Mouse (Mus musculus) liver, embryonic 16.5 days (tissue): ENCODE results near the gene Tmem201. TPM values are rescaled to one million over a fixed set of nuclear protein-coding genes. Genes with fewer than 3 reads are reported as not detected.

Experiments
- ATAC-seq: fragments of 200-750 bp; cut with Nextera tagmentation; 2 replicates; pipeline ENCODE4 v1.8.0; 2017; ENCODE audit warnings: low read depth, mild to moderate bottlenecking, moderate number of reproducible peaks, moderate library complexity
- H3K27ac ChIP-seq: fragments of 300-500 bp; sonication (generic); 2 replicates; pipeline ENCODE4 v1.5.1; 2014; ENCODE audit warnings: mild to moderate bottlenecking, low read length
- H3K27me3 ChIP-seq: fragments of 300-500 bp; sonication (generic); 2 replicates; pipeline ENCODE4 v1.6.1; 2014; ENCODE audit warnings: low read depth, low read length, mixed read lengths; ENCODE audit not compliant: control insufficient read depth, insufficient read depth
- H3K36me3 ChIP-seq: fragments of 300-500 bp; sonication (generic); 2 replicates; pipeline ENCODE4 v1.6.1; 2014; ENCODE audit warnings: mild to moderate bottlenecking; ENCODE audit not compliant: control insufficient read depth, insufficient read depth
- H3K4me1 ChIP-seq: fragments of 300-500 bp; sonication (generic); 2 replicates; pipeline ENCODE4 v1.6.1; 2014; ENCODE audit warnings: low read depth, low read length, mixed read lengths; ENCODE audit not compliant: control insufficient read depth
- H3K4me2 ChIP-seq: fragments of 300-500 bp; sonication (generic); 2 replicates; pipeline ENCODE4 v1.6.1; 2014; ENCODE audit warnings: low read depth, low read length, mixed read lengths
- H3K4me3 ChIP-seq: fragments of 300-500 bp; sonication (generic); 2 replicates; pipeline ENCODE4 v1.5.1; 2014; ENCODE audit warnings: low read depth, mild to moderate bottlenecking, low read length
- H3K9ac ChIP-seq: fragments of 300-500 bp; sonication (generic); 2 replicates; pipeline ENCODE4 v1.6.1; 2014; ENCODE audit warnings: low read depth, low read length
- H3K9me3 ChIP-seq: fragments of 300-500 bp; sonication (generic); replicated peaks from 2 replicates; pipeline ENCODE4 v1.6.1; 2016; ENCODE audit warnings: low read length; ENCODE audit not compliant: control insufficient read depth
- WGBS: fragments of 180-500 bp; shearing (Covaris S2); extraction: QIAGEN DNeasy Blood & Tissue Kit; methylation state at CpG from one replicate; pipeline ENCODE4 v1.1.7; 2014; ENCODE audit not compliant: insufficient replicate concordance; 5-methylcytosine and 5-hydroxymethylcytosine counted together
- polyA plus RNA-seq: library from polyadenylated mRNA; unstranded; fragments of >200 nt; fragmentation: Nextera tagmentation; extraction: Ambion mirVana; gene quantifications from 2 replicates; pipeline ENCODE4 v1.2.1, GENCODE M21; 2015

Gene Tmem201
- polyA plus RNA-seq, 1 experiment from 2014 or later = 6.5 TPM

- no peak for ATAC-seq
- Histone ChIP-seq H3K27me3 (no peaks in the 10 kb centered on the region), H3K9me3 (no peaks in the 10 kb centered on the region), H3K4me2 (no peak overlapping the region), H3K36me3 (peaks cover 4% of the 10 kb centered on the region; the same call in 1 of the 2 replicates), H3K9ac (no peak overlapping the region), H3K4me3 (no peak overlapping the region), H3K4me1 (no peaks in the 10 kb centered on the region), H3K27ac (no peak overlapping the region)
- WGBS = 61% methylated on average over 3 of the region's 3 CpGs
Measured at GRCm38 (mm10) chr4:149714542-149714941, 23.3 kb downstream of the Tmem201 start.

GRCm38 (mm10) chr4:149711955-149712354, 25.9 kb downstream of the Tmem201 start:
- H3K4me2 ChIP-seq = no peak overlapping the region
- no peak for ATAC-seq
- no peaks in the 10 kb centered on the region for H3K27me3 ChIP-seq
- no peaks in the 10 kb centered on the region for H3K9me3 ChIP-seq
- H3K4me3 ChIP-seq = no peak overlapping the region
- H3K27ac ChIP-seq = no peak overlapping the region
- H3K9ac ChIP-seq = no peak overlapping the region
- no peaks in the 10 kb centered on the region for H3K4me1 ChIP-seq
- H3K36me3 ChIP-seq = peaks cover 4% of the 10 kb centered on the region; the same call in 1 of the 2 replicates
- WGBS = 28% methylated on average over 7 of the region's 7 CpGs

DNA sequence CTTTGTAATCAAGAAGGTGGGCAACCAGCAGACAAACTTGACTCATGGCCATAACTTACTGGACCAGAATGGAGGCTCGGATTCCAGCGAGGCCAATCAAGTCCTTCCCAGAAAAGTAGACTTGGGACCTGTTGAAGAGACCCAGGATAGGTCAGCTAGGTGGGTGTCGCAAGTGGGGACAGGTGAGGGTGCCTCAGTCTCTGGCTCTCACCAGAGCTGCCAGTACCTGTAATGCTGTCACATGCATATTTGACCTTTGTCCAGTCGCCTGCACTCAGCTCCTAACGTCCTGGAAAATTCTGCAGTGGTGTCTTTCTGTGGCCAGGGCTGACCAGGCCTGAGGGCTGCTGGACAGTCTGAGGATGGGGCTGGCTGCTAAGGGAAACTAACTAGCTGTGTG, 26.4 kb downstream of the Tmem201 start:
- WGBS = 70% methylated on average over 5 of the region's 5 CpGs
- no peak overlapping the region for H3K4me3 ChIP-seq
- H3K9me3 ChIP-seq = no peaks in the 10 kb centered on the region
- H3K27ac ChIP-seq = no peak overlapping the region
- no peak overlapping the region for H3K9ac ChIP-seq
- no peaks in the 10 kb centered on the region for H3K27me3 ChIP-seq
- H3K4me2 ChIP-seq = no peak overlapping the region
- no peaks in the 10 kb centered on the region for H3K4me1 ChIP-seq
- H3K36me3 ChIP-seq = peaks cover 3% of the 10 kb centered on the region; the same call in 1 of the 2 replicates
- peak; percentile 17; the same call in 1 of the 2 replicates for ATAC-seq

DNA sequence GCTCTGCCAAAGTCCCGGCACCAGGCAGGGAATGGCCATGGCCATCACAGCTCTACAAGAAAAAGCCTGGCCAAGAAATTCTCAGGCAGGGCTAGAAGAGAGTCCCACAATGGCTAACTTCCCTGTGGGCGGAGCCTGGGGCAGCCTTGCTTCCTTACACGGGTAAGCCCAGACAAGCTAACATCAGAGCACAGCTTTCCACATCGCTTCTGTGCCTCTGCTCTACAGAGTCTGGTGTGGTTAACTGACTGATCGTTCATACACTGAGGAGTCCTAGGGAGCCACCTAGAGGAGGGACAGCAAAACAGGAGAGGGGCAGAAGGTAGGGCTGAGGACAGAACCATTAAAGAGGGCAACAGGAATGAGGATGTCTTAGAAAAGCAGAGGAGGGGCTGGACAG, 27.3 kb downstream of the Tmem201 start:
- no peaks in the 10 kb centered on the region for H3K27me3 ChIP-seq
- H3K4me2 ChIP-seq = no peak overlapping the region
- peak; percentile 71 for ATAC-seq
- 10% methylated on average over 5 of the region's 5 CpGs for WGBS
- H3K9me3 ChIP-seq = no peaks in the 10 kb centered on the region
- H3K36me3 ChIP-seq = no peaks in the 10 kb centered on the region
- no peak overlapping the region for H3K27ac ChIP-seq
- no peak overlapping the region for H3K4me3 ChIP-seq
- no peak overlapping the region for H3K9ac ChIP-seq
- H3K4me1 ChIP-seq = no peaks in the 10 kb centered on the region

DNA sequence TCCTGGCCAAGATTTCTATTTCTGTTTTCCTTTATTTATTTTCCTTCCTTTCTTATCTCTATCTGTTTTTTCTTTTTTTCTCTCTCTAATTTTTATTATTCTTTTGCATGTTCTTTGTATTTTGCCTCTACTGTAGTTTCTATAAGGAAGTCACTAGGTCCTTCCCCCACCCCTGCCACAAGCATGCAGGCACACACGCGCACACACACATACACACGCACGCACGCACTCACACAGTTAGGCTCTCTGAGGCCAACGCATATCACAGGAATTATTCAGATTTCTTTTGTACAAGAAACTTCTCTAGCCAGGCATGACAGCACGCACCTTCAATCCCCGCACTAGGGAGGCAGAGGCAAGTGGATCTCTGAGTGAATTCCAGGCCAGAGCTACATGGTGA, 31.9 kb downstream of the Tmem201 start:
- Histone ChIP-seq H3K36me3 (no peaks in the 10 kb centered on the region), H3K4me3 (no peak overlapping the region), H3K27ac (no peak overlapping the region), H3K4me1 (peaks cover 3% of the 10 kb centered on the region), H3K9ac (no peak overlapping the region), H3K9me3 (no peaks in the 10 kb centered on the region), H3K27me3 (no peaks in the 10 kb centered on the region), H3K4me2 (no peak overlapping the region)
- 60% methylated on average over 8 of the region's 8 CpGs for WGBS
- ATAC-seq = no peak

GRCm38 (mm10) chr4:149705298-149705697, 32.5 kb downstream of the Tmem201 start:
- no peaks in the 10 kb centered on the region for H3K27me3 ChIP-seq
- no peaks in the 10 kb centered on the region for H3K36me3 ChIP-seq
- ATAC-seq = no peak
- no peak overlapping the region for H3K27ac ChIP-seq
- no peak overlapping the region for H3K4me2 ChIP-seq
- peaks cover 3% of the 10 kb centered on the region for H3K4me1 ChIP-seq
- 25% methylated on average over 7 of the region's 7 CpGs for WGBS
- no peak overlapping the region for H3K4me3 ChIP-seq
- H3K9ac ChIP-seq = no peak overlapping the region
- H3K9me3 ChIP-seq = no peaks in the 10 kb centered on the region

- peak; percentile 47 for ATAC-seq
Measured at GRCm38 (mm10) chr4:149702210-149702979, 35.4 kb downstream of the Tmem201 start, which contains the start of gene Pik3cd. TSS of gene Pik3cd (minus strand) at chr4:149702571.

DNA sequence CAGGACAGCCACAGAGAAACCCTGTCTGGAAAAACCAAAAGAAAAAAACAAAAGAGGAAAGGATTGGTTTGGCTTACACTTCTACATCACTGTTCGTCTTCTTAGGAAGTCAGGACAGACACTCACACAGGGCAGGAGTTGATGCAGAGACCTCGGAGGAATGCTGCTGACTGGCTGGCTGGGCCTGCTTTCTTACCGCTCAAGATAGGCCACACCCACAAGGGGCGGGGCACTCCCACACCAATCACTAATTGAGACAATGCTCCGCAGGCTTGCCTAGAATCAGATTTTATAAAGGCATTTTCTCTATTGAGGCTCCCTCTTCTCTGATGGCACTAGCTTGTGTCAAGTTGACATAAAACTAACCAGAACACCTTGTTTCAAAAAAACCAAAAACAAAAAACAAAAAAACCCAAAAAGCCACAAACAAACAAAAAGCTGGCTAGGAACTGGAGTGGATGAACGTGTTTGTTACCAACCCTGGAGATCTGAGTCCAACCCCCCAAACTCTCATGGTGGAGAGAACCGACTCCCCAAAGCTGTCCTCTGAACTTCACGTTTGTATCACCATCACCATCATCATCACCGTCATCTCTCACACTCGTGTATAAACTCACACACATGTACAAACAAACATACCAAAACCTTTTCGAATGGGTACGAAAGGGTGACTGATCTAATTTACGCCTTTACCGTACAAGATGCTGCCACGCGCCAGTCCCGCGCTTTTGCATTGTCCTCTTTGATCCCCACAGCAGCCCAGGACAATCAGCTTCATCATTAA, 36.2 kb downstream of the Tmem201 start:
- Histone ChIP-seq H3K27me3 (no peaks in the 10 kb centered on the region), H3K9ac (no peak overlapping the region), H3K27ac (peak overlapping the region; percentile 8; the same call in 1 of the 2 replicates), H3K9me3 (no peaks in the 10 kb centered on the region), H3K4me3 (0 out of 2 replicates have a peak overlapping the region, but pooled peaks have one; percentile 8), H3K4me1 (peaks cover 14% of the 10 kb centered on the region), H3K4me2 (peak overlapping the region; percentile 32; the same call in 1 of the 2 replicates), H3K36me3 (no peaks in the 10 kb centered on the region)
- no peak for ATAC-seq
- 47% methylated on average over 18 of the region's 18 CpGs for WGBS

More at GRCm38 (mm10) chr4:149702210-149702979, 35.4 kb downstream of the Tmem201 start, which contains the start of gene Pik3cd:
- Histone ChIP-seq H3K9ac (no peak within 1 kb of the TSS), H3K4me1 (peaks cover 11% of the 10 kb centered on the region), H3K4me3 (no peak within 1 kb of the TSS), H3K27ac (peak within 1 kb of the TSS; percentile 64), H3K27me3 (no peaks in the 10 kb centered on the region), H3K4me2 (peak within 1 kb of the TSS; percentile 32), H3K9me3 (no peaks in the 10 kb centered on the region), H3K36me3 (no peaks in the 10 kb centered on the region)
- WGBS = 18% methylated on average over 19 of the region's 19 CpGs

DNA sequence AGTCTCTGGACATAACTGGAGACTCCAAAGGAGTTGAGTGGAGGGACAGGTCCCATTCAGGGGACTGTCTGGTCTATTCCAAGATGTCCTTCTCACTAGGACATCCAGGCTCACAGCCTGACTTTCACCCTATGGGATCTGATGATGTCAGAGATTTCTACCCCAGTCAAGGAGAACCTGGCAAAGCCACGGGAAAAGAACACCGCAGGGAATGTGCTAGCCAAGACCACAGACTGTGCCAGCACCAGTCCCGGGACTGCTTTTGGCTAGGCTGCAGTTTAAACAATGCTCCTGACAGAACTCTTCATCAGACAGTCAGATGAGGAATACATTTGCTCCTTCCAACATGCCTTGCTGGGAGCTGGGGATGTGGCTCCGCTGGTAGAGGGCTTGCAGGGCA, 37.9 kb downstream of the Tmem201 start:
- Histone ChIP-seq H3K27ac (no peak overlapping the region), H3K4me2 (no peak overlapping the region), H3K9ac (no peak overlapping the region), H3K9me3 (no peaks in the 10 kb centered on the region), H3K4me1 (peaks cover 14% of the 10 kb centered on the region), H3K4me3 (no peak overlapping the region), H3K27me3 (no peaks in the 10 kb centered on the region), H3K36me3 (no peaks in the 10 kb centered on the region)
- ATAC-seq = no peak
- 68% methylated on average over 4 of the region's 4 CpGs for WGBS
